Mouse (Mus musculus): Measurements from ENCODE around the gene Dtd1.

DNA sequence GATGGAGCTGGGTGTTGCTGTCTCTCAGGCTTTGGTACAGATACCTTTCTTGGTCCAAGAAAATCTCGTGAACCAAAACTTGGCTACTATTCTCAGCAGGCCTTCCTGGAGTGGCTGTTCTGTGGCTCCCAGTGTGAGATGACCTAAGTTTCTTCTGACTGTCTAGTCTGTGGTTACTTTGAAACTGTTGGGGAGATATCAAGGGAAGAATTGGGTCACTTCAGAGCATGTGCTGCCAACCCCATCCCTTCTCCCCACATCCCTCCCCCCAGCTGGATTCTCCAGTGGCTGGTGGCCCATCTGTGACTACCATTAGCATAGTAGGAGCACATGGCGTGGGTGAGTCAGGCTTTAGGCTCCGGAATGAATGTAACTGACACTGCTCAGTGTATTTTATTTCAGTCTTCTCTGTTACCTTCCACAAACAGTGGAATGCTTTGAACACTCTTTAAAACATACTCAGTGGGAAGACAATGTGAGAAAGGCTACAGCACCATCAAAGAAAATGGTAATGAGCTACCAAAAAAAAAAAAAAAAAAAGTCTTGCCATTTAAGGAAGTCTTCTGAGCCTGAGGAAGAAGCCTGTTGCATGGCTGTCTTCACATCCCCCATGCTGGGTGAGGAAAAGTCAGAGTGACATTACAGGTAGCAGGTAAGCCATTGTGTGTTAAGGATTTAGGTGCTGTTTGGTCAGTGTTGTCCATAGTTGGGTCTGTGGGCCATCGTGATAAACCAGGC, 146.5 kb downstream of the Dtd1 start:
- TF ChIP-seq CTCF (IDR thresholded peaks at IDR 0.05; ENCODE audit: low read depth) (no peak), EP300 (optimal IDR thresholded peaks at IDR 0.05) (no peak)
